Mouse (Mus musculus) thymus, postnatal 36 days (tissue): ENCODE data around the gene Cars2.
"Not testable (repeated sequence)": the region's sequence is repeated elsewhere in the genome, so short reads cannot be mapped to it uniquely, and the experiment has no call there.

Experiments
- DNase-seq, 2 experiments: peaks; one replicate each; pipeline ENCODE4 v3.0.0; 2022; ENCODE audit warnings: mixed read lengths in 2 of 2

Cars2 gene

DNA sequence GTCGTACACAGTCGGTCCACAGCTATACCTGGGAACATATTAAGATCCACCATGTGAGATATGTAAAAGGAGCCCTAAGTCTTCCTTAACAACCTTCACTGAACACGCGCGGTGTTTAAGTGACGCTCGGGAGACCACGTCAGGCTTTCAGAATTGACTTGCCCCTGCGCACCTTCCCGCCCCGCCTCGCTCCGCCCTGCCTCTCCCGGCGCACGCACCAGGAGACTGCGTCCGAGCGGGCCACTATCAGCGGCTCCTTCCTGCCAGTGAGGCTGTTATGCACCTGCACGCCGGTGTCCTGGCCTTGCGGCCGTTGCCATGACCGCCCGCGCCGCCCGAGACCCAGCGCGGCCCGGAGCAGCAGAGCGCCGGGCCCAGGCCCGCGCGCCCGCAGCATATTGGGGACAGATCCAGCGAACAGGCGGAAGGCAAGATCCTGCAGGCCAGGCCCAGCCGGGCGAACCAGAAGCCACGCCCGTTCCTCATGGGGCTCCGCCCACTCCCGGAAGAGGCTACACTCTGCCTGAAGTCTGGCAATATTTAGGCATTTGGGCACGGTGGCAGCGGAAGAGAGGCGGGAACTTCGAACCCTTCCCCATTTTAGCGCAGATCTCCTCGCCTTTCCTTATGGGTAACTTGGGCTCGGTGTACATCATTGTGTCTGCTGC, at the start of gene Cars2:
TSS of gene Cars2 (minus strand) at position 503 of the 668 bp plus-strand sequence.
- peak; percentile 95 to 96 for DNase-seq

DNA sequence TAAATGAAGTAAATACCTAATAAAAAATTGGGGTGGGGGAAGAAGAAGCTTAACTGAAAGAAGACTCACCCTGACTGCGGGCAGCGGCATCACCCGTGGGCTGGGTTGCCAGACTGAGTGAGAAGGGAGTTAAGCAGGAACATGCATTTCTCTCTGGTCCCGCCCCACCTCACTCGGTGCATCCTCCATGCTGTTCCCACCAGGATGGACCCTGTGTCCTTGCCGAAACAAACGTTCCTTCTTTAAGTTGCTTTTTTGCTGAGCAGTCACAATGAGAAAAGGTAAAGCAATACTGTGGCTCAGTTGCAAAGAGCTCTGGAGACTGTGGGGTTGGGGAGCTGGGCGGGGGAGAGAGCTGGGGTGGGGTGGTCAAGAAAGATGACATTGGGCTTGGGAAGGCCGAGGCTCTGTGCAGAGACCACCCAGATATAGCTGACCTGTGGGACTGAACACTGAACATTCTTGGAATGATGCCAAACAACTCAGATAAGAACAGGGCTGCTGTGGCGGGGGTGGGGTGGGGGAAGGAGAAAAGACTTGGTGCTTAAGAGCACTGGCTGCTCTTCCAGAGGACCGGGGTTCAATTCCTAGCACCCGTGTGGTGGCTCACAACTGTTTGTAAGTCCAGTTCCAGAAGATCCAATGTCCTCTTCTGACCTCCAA, 42.8 kb upstream of the Cars2 start:
- no peak for DNase-seq

DNA sequence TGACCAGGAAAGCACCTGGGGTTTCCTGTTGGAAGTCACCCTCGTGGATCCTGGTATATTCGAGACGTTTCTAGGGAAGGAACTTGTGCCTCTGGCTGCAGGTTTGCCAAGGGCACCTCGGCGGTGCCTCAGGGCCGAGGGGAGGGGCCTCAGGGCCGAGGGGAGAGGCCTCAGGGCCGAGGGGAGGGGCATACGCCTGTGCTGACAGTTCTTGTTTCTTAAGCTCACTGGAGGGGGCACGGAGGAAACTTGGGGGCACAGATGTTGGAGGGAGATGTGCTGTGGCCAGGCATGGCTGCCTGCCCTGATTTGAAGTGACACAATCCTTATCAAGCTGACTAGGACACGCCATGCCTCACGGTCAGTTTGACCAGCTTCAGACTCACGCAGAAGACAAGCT, 41.7 kb upstream of the Cars2 start:
- peak in 1 of 2 experiments; percentile 31 for DNase-seq

DNA sequence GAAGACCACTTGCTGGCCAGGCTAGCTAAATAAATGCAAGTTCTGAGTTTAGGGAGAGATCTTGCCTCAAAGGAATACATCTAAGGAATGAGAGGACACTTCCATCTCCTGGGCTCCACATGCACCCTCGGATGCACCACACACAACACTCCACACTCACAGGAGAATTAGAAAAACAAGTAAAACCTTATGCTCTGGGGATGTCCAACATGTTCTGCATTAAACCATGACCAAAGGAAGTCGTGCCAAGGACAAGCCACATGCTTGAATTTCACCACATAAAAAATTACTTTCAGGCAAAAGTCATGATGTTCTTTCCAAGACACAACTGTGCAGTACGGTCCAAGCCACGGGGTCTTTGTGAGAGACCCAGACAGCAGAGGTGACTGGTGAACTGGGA, 41.3 kb upstream of the Cars2 start:
- DNase-seq, result no peak

DNA sequence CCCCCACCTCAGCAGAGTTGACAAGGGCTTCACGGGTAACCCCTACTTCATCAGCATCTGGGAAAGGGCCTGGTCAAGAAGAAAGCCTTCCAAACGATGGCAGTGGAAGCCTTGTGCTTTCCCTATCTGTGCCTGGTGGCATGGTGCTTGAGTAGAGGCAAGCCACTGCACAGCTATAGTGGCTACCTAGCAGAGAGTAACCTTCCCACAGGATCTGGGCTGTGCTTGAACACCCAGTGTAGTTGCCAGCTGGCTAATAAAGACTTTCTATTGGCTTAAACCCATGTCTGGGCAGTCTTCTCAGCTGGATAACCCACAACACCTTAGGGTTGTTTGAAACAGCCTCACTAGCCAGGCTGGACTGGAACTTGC, 35.8 kb upstream of the Cars2 start:
- no peak for DNase-seq

DNA sequence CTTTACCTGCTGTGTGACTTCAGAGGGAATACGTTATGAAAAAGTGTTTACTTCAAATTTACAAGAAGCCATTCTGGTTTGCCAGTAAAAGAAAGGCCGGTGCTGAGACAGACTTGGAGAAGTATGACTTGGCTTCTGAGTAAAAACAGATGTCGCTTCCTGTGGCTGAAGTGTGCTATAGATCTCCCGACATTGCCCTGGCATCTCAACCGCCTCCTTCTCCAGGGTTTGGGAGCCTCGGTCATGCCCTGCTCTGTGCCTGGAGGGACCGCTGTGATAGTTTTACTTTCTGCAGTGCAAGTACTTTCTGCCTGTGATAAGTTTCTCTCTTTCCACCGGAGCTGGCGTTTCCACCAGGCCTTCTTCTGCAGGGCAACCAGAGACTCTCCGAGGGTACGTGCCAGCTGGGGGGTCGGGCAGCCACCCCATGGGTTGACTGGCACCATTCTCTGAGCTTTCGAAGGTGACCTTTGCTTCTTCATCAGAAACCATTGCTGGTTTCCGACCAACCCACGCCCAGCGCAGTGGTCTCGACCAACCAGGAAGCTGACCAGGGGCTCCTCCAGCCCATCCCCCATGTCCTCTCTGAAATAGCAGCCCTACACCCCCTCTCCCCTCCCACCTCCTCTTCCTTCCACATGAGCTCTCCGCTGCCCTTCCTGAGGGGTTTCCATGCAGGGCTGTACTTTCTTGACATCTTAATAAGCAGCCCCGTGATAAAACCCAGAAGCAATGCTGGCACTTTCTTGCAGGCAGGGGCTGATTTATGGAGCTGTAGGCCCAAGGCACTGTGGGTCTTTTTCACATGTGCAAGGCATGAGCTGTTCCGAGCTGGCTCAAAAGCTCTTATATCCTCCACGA, 35.2 kb upstream of the Cars2 start:
- peak in 1 of 2 experiments; percentile 20 for DNase-seq

DNA sequence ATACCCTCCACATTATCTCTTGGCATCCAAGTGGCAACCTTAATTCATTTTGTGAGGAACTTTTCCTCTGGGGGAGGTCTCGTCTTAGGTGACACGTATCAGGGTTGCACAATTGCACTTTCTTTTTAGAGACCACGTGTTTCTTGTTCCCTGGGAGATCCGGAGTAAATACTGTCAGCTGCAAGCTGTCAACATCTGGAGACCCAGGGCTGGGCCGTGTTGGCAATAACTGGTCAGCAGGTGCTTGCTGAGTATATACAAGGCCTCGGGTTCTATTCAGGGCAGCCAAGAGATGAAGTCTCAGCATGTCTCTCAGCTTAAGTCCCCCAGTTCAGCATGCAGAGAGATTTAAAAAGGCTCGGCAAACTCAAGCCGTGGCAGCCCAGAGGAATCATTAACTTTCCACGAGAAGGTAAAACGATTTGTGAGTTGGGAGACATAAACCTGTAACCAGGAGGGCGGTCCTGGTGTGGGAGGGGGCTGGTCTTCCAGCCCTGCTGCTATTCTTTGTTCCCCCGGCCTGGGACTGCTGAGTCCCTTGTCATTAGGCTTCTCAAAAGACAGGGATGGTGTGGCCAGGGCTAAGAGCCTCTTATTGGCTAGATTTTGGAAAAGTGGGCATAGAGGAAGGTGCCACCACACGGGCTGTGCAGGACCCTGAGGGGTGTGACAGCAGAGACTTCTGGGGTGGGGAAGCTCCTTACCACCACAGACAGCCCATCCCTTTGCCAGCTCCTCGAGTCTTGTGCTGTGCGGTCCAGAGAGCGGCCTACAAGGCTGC, 25.2 kb upstream of the Cars2 start:
- no peak for DNase-seq

DNA sequence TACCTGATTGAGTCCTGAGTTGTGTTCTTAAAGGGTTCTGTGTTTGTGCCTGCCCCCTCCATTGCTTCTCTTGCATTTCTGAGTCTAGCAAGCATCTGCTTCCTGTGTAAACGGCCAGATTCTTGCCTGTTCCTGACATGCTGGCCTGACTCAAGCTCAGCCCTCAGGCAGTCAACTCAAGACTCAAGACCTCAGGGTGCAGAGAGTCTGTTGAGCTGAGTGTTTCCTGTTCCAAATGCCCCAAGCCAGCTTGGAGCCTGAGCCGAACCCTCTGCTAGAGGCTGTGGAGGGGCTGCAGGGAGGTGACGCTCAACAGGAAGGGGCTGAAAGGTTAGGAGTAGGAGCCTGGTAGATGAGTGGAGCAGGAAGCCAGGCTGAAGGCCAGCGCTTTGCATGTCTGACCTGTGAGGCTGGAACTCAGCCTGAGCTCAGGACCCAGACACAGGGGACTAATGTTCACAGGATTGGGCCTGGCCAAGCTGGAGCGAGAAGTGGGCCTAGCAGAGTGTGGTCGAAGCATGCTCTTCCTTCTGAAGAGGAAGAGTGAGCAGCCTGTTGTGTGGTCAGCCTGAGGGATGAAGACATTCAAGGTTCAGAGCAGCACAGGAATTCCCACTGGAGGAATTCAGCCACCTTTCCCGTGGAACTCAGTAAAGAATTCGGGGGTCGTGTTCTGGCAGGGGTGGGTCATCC, 24.5 kb upstream of the Cars2 start:
- peak; percentile 39 to 47 for DNase-seq

DNA sequence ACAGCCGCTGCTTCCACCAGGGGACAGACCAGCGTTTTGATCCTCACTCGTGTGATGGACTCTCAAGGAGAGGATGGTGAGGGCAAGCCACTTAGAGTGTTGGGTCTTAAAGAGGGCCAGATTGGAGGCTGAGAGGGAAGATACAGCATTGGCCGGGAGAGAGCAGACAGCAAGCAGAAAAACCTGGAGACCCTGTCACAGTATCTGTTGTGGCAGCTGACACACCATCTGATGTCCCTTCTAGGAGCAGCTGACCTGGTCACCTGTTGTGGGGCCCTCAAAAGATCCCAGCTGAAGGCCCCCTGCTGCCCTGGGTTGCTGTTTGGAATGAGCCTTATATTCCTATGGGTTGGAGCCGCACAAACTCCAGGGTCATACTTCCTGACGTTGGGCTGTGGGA, 21.8 kb upstream of the Cars2 start:
- DNase-seq, result no peak

DNA sequence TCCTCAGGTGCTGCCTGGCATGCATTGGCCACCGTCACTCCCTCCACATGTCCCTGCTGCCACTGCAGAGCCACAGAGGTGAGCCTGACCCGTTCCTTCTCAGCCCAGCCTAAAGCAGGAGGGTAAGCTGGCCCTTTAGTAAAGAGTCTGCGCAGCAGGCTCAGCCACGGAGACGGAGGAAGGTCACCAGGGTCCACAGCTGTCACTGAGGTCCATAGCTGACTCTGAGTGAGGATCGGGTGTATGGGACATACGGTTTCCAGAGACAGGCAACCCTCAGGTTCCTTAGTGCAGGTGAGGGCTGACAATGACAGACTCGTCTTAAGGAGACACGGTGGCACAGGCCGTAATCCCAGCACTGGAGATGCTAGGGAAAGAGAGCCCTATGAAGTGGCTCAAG, 21.4 kb upstream of the Cars2 start:
- DNase-seq, result no peak

DNA sequence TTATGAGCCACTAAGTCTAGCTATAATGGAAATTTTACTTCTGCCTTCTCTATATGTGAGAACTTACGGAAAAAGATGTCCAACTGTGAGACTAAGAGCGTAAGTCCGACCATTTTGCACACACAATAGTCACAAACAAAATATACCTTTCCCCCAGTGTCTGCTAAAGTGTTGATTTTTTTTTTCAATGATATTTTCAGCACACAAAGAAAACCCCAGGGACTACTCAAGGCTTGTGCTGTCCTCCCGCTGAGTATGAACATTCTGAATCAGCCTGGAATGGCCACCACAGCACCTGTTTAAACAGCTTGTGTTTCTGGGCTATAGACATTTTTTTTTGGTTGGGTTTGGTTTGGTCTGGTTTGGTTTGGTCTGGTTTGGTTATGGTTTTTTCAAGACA, 20.2 kb upstream of the Cars2 start:
- no peak for DNase-seq

DNA sequence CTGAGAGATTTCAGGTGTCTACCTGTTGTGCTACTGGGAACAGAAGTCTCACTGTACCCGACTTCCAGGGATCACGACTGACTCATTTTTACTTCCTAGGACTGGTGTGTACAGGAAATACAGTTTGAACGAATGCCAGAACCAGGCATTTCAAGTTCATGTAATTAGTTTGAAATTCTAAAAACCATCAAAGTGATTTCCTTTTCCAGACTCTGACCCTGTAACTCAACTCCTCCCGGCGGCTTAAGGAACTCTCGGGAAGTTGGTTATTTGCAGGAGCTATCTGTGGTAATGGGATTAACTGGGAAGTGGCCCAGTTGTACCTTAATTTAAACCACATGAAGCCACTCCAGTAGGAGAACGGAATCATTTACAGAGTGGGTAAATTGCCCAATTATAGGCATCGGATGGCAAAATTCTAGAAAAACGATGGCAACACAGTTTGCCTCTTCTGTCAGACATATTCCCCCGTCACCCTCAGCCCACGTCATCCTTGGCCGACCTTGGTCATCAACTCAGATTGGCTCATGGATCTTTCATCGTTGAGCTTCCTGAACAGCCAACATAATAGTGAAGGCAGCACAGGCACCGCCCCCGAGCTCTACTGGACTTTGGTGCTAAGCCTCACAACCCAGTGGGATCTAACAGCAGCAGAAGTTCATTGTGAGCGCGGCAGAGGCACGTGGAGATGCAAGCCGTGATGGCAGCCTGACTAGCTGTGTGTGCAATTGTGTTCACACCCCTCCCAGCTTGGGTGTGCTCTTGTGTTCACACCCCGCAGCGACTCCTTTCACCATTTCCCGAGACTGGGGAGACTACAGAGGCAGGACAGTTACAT, 18.9 kb upstream of the Cars2 start:
- DNase-seq, result no peak

DNA sequence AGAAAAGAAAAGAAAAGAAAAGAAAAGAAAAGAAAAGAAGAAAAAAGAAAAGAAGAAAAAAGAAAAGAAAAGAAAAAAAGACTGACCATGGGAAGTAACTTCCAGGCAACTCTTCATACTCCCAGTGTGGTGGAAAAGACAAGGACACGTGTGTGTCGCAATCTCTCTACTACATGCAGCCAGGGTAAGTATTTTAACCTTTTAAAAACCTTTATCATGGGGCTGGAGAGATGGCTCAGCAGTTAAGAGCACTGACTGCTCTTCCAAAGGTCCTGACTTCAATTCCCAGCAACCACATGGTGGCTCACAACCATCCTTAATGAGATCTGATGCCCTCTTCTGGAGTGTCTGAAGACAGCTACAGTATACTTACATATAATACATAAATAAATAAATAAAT, 17.6 kb upstream of the Cars2 start:
- DNase-seq, result not testable (repeated sequence)

DNA sequence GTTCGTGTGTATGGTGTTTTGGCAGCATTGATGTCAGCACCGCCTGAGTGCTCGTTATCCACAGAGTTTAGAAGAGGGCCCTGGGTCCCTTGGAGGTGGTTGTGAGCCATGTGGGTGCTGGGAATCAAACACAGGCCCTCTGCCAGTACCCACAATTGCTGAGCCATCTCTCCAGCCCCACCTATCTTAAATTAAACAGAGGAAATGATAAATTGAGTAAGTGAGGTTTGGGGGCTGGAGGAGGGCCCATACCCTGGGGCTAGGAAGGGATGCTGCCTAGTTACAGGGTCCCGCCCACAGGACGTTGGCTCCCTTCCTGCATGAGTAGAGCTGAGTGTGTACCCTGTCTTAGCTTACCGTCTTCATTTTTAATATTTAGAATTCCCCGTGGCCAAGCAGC, 14.1 kb upstream of the Cars2 start:
- no peak for DNase-seq

DNA sequence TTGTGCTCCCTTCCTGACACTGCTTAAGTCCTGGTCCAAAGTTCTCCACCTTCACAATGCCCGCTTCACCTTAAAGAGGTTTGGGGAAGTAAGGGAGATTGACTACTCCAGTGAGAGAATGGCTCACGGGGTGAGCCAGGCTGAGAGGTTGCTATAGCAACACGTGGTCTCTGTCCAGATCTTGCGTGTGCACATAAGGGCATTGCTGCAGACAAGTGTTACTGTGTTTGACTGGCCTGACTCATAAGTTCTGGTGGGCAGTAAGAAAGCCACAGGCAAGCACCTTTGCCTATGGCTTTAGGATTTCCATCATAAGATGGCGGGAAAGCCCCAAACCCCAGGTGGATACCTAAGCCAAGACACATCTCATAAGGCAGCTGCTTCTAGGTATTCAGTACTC, 13.7 kb upstream of the Cars2 start:
- no peak for DNase-seq

DNA sequence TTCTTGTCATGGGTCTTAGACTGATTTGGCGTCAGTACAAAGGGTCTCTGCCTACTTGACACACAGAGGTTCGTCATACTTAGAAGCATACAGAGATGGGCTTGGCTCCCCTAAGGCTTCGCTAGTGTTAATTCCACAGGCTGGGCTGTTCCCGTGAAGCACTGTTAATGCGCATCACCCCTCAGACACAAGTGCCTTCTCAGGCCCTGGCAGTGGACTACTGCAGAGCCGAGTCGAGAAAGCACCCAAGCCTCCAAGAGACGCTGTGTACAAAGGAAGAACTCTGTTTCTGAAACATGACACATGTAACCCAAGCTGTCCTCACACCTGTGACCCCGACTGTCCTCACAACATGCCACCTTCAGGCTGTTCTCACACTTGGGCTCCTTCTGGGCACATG, 9.6 kb upstream of the Cars2 start:
- DNase-seq, result no peak

DNA sequence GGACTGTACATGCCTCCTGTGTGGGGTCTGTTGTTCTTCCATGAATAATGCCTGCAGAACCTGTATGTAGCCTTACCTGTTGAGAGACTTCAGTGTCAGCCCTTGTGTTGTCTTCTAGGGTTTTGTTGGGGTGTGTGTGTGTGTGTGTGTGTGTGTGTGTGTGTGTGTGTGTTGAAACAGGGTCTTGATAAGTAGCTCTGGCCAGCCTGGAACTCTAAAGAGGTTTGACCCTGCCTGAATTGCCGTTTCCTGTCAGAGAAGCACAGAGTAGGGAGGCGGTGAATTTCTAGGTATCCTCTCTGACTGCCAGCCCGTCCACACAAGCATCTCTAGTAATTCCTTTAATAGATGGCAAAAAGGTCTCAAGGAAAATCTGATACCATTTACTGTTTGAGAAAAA, 8.9 kb upstream of the Cars2 start:
- no peak for DNase-seq

DNA sequence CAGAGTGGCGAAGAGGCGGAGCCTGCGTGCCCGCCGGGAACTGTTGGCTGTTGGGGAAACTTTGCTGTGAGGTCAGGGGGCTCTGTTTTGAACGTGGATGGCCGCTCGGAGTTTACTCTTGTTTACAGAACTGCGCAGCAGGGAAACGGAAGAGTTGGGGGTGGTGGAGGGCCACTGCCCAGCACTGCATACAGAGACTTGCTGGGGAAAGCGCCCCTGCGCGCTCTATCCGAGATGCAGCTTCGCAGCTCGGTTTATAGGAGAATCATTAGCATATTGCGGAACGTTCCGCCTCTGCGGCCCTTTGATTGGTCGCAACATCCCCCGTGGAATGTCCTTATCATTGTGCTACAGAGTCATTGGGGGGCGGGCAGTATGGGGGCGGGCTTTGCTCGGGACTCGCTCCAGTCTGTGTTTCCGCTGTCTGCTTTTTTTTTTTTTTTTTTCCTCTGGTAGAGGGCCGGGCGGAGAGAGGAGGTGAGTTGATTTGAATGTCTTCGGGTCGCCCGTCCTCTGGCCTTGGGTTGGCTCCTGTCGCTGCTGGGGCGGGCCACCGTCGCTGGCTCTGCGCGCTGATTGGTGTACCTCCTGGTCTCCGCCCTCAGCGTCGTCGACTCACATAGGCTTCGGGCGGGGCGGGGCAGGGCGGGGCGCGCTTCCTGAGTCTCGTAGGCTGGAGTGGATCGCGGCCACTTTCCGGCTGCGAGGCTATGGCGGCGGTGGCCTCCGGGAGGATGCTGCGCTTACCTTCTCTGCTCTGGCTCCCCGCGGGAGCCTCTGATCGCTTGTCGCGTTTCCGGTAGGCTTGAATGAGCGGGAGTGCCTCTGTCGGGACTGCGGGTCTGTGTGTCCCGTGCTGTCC, 7.4 kb upstream of the Cars2 start:
- DNase-seq, result peak; percentile 94 to 98

DNA sequence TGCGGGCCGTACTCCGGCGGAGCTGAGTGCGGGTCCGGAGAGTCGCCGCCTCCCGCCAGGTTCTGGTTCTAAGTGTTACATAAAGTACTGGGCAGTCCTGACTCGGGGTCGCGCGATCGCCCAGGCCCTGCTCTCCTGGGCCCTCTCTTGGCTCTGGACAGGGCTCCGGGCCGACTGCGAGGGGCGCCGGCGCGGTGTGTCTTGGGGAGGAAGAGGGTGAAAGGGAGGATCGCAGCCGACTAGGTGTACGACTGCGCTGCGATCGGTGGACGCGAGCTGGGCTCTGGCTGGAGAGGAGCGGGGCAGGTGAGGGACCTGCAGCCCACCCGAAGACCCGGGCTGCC, 6.8 kb upstream of the Cars2 start:
- DNase-seq, result no peak

DNA sequence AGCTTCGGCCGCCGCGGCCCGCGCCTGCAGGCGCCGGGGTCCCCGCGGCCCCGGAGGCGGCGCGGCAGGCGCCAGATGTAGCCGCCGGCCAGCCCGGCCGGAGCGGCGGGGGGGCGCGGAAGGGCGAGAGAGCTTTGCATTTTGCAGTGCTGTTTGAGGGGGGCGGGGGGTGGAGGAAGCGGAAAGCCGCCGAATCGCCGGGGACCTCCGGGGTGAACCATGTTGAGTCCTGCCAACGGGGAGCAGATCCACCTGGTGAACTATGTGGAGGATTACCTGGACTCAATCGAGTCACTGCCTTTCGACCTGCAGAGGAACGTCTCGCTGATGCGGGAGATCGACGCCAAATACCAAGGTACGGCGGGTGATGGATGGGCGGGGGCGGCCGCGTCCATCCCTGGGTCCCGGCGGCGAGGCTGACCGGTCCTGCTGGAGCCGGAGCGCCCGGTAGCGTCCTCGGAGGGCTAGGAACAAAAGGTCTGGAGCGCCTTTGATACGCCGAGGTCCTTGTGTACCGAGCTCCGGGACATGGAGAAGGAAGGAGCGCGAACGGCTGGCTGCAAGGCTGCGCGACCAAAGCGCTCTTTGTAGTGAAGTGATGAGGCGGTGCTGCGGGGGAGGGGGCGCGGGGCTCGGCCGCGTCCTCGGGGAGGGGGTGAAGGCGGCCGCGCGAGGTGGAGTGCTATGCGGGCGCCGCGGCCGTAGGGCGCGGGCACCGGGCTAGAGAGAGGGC, 6.3 kb upstream of the Cars2 start:
- DNase-seq, result peak; percentile 67 to 73
